Mouse (Mus musculus) spleen, adult 2 months (tissue): ENCODE data around the gene Zzef1. TPM values are rescaled to one million over a fixed set of nuclear protein-coding genes. Genes with fewer than 3 reads are reported as not detected.
A peak's percentile ranks its signal among the peaks of the same experiment; 100 is the strongest.

Experiments
- DNase-seq, 2 experiments: peaks; one replicate each; pipeline versions ENCODE4 v3.0.0 to v3.0.0-alpha.2; 2012 to 2021; ENCODE audit warnings: low spot score in 2 of 2, low read depth in 1 of 2
- H3K27ac ChIP-seq: fragments of 200-500 bp; 2 replicates; pipeline ENCODE4 v1.5.1; 2012; ENCODE audit warnings: low read length, inconsistent platforms; ENCODE audit not compliant: insufficient read depth
- H3K27me3 ChIP-seq: fragments of 200-500 bp; 2 replicates; pipeline ENCODE4 v1.6.1; 2012; ENCODE audit warnings: mild to moderate bottlenecking, moderate library complexity, low read length, inconsistent platforms; ENCODE audit not compliant: control insufficient read depth, insufficient read depth
- H3K36me3 ChIP-seq: fragments of 200-500 bp; 2 replicates; pipeline ENCODE4 v1.6.1; 2012; ENCODE audit warnings: mild to moderate bottlenecking, low read length, inconsistent platforms; ENCODE audit not compliant: control insufficient read depth, insufficient read depth
- H3K4me1 ChIP-seq: fragments of 200-500 bp; 2 replicates; pipeline ENCODE4 v1.6.1; 2011; ENCODE audit warnings: inconsistent platforms; ENCODE audit not compliant: control insufficient read depth, insufficient read depth, insufficient read length
- H3K4me3 ChIP-seq: fragments of 200-500 bp; 2 replicates; pipeline ENCODE4 v1.5.1; 2011; ENCODE audit warnings: mild to moderate bottlenecking, inconsistent platforms; ENCODE audit not compliant: insufficient read depth, insufficient read length; ENCODE audit errors: extremely low read depth
- CTCF ChIP-seq: fragments of 200-500 bp; IDR thresholded peaks from 2 replicates; pipeline ENCODE4 v1.5.1; 2011; ENCODE audit warnings: mild to moderate bottlenecking, inconsistent platforms; ENCODE audit not compliant: insufficient read depth, insufficient read length, insufficient replicate concordance; ENCODE audit errors: extremely low read depth
- POLR2A ChIP-seq: fragments of 200-500 bp; IDR thresholded peaks from 2 replicates; pipeline ENCODE4 v1.6.1; 2011; ENCODE audit warnings: low read depth, low read length, inconsistent platforms
- WGBS: fragments of 180-500 bp; shearing (Covaris S2); methylation state at CpG from one replicate; pipeline ENCODE4 v1.1.7; 2018; 5-methylcytosine and 5-hydroxymethylcytosine counted together
- polyA plus RNA-seq: library from polyadenylated mRNA; depleted of rRNA; stranded (reverse); fragments of >200 nt; gene quantifications from 2 replicates; pipeline ENCODE4 v1.2.3, GENCODE M21; 2012; rRNA removed

Zzef1 gene
- polyA plus RNA-seq, 1 experiment = 27.4 TPM

- Histone ChIP-seq H3K4me1 (peaks cover 39% of the 10 kb centered on the region), H3K36me3 (peaks cover 2% of the 10 kb centered on the region; the same call in 1 of the 2 replicates), H3K27me3 (no peaks in the 10 kb centered on the region), H3K27ac (peak within 1 kb of the TSS; percentile 96), H3K4me3 (peak within 1 kb of the TSS; percentile 92)
- peak; percentile 73 to 86 for DNase-seq
- under 1% methylated on average over 65 of the region's 70 CpGs for WGBS
- TF ChIP-seq POLR2A (peak; percentile 62), CTCF (no peak)
Measured at GRCm38 (mm10) chr11:72961072-72961980, 165.3 kb downstream of the Zzef1 start, which contains the start of gene Atp2a3. Gene Atp2a3 (plus strand): TSS chr11:72961169.

- H3K4me1 ChIP-seq = peaks cover 36% of the 10 kb centered on the region
- H3K4me3 ChIP-seq = peak overlapping the region; percentile 92
- WGBS = 53% methylated on average over 2 of the region's 2 CpGs
Measured at GRCm38 (mm10) chr11:72962378-72962777, 166.4 kb downstream of the Zzef1 start.

GRCm38 (mm10) chr11:72963058-72963788, 167.2 kb downstream of the Zzef1 start:
- H3K4me1 ChIP-seq = peaks cover 30% of the 10 kb centered on the region
- no peaks in the 10 kb centered on the region for H3K27me3 ChIP-seq
- H3K36me3 ChIP-seq = peaks cover 2% of the 10 kb centered on the region; the same call in 1 of the 2 replicates
- WGBS = 16% methylated on average over 7 of the region's 7 CpGs
- DNase-seq = no peak
- H3K4me3 ChIP-seq = peak overlapping the region; percentile 39; the same call in 1 of the 2 replicates
- peak overlapping the region; percentile 75 for H3K27ac ChIP-seq
- TF ChIP-seq CTCF (no peak), POLR2A (no peak; the same call in 1 of the 2 replicates)

More at GRCm38 (mm10) chr11:72962378-72962777, 166.4 kb downstream of the Zzef1 start:
- TF ChIP-seq POLR2A = no peak
- no peak for TF ChIP-seq CTCF
- peaks cover 2% of the 10 kb centered on the region; the same call in 1 of the 2 replicates for H3K36me3 ChIP-seq
- no peak for DNase-seq
- H3K27ac ChIP-seq = peak overlapping the region; percentile 75
- no peaks in the 10 kb centered on the region for H3K27me3 ChIP-seq

- Histone ChIP-seq H3K27ac (peak overlapping the region; percentile 75), H3K36me3 (peaks cover 7% of the 10 kb centered on the region), H3K4me3 (peak overlapping the region; percentile 39; the same call in 1 of the 2 replicates), H3K27me3 (no peaks in the 10 kb centered on the region), H3K4me1 (peaks cover 26% of the 10 kb centered on the region)
- DNase-seq = peak in 1 of 2 experiments; percentile 65
- WGBS = 24% methylated on average over 3 of the region's 3 CpGs
- TF ChIP-seq POLR2A (no peak), CTCF (no peak)
Measured at GRCm38 (mm10) chr11:72963789-72964294, 167.8 kb downstream of the Zzef1 start.

- peaks cover 63% of the 10 kb centered on the region for H3K36me3 ChIP-seq
- TF ChIP-seq POLR2A (no peak), CTCF (no peak)
- WGBS = 89% methylated on average over 13 of the region's 13 CpGs
- no peak for DNase-seq
- no peaks in the 10 kb centered on the region for H3K27me3 ChIP-seq
- no peak overlapping the region for H3K4me3 ChIP-seq
- no peak overlapping the region for H3K27ac ChIP-seq
- no peaks in the 10 kb centered on the region for H3K4me1 ChIP-seq
Measured at GRCm38 (mm10) chr11:72974995-72975503, 179.0 kb downstream of the Zzef1 start.

Other genes with a start within 250 kb of the Zzef1 start
- 18.8 and 24.6 TPM in 2 replicates for gene Spns3, start 245.7 kb upstream of the Zzef1 start, polyA plus RNA-seq
- 5.1 and 5.3 TPM in 2 replicates for gene Ube2g1, start 188.9 kb upstream of the Zzef1 start, polyA plus RNA-seq
- 24.9 and 25.4 TPM in 2 replicates for gene Ankfy1, start 106.2 kb upstream of the Zzef1 start, polyA plus RNA-seq
- gene Cyb5d2, start 84 bp upstream of the Zzef1 start, polyA plus RNA-seq = 2.4 and 2.8 TPM in 2 replicates
- 293 and 323 TPM in 2 replicates for gene Atp2a3, start 164.9 kb downstream of the Zzef1 start, polyA plus RNA-seq
- gene P2rx1, start 202.9 kb downstream of the Zzef1 start, polyA plus RNA-seq = 14.3 and 16.3 TPM in 2 replicates
- gene Camkk1, start 222.8 kb downstream of the Zzef1 start, polyA plus RNA-seq = 2.2 and 2.4 TPM in 2 replicates